Mouse (Mus musculus) midbrain, embryonic 12.5 days (tissue): ENCODE data around the gene Heg1. TPM values are rescaled to one million over a fixed set of nuclear protein-coding genes. Genes with fewer than 3 reads are reported as not detected.

Experiments used
- ATAC-seq: fragments of 200-750 bp; cut with Nextera tagmentation; 2 replicates; pipeline ENCODE4 v1.8.0; 2017; ENCODE audit warnings: low read depth, moderate TSS enrichment, moderate library complexity; ENCODE audit not compliant: low FRiP score
- H3K27ac ChIP-seq: fragments of 300-500 bp; sonication (generic); replicated peaks from 2 replicates; pipeline ENCODE4 v1.5.1; 2016; ENCODE audit warnings: mild to moderate bottlenecking
- H3K27me3 ChIP-seq: fragments of 300-500 bp; sonication (generic); 2 replicates; pipeline ENCODE4 v1.6.1; 2016; ENCODE audit warnings: mild to moderate bottlenecking
- H3K36me3 ChIP-seq: fragments of 300-500 bp; sonication (generic); 2 replicates; pipeline ENCODE4 v1.6.1; 2016
- H3K4me1 ChIP-seq: fragments of 300-500 bp; sonication (generic); 2 replicates; pipeline ENCODE4 v1.6.1; 2016
- H3K4me2 ChIP-seq: fragments of 300-500 bp; sonication (generic); replicated peaks from 2 replicates; pipeline ENCODE4 v1.6.1; 2016; ENCODE audit warnings: mild to moderate bottlenecking, moderate library complexity
- H3K4me3 ChIP-seq: fragments of 300-500 bp; sonication (generic); 2 replicates; pipeline ENCODE4 v1.5.1; 2016; ENCODE audit warnings: mild to moderate bottlenecking
- H3K9ac ChIP-seq: fragments of 300-500 bp; sonication (generic); replicated peaks from 2 replicates; pipeline ENCODE4 v1.6.1; 2016; ENCODE audit warnings: mild to moderate bottlenecking, moderate library complexity
- H3K9me3 ChIP-seq: fragments of 300-500 bp; sonication (generic); 2 replicates; pipeline ENCODE4 v1.6.1; 2016; ENCODE audit warnings: mild to moderate bottlenecking
- WGBS: fragments of 180-500 bp; shearing (Covaris S2); methylation state at CpG from one replicate; pipeline ENCODE4 v1.1.7; 2016; 5-methylcytosine and 5-hydroxymethylcytosine counted together
- polyA plus RNA-seq: library from polyadenylated mRNA; unstranded; fragments of >200 nt; fragmentation: Nextera tagmentation; extraction: Ambion mirVana; gene quantifications from 2 replicates; pipeline ENCODE4 v1.2.1, GENCODE M21; 2016

The Heg1 gene
- polyA plus RNA-seq, 1 experiment from 2014 or later: 34.1 TPM

GRCm38 (mm10) chr16:33785092-33785704 is 101.0 kb downstream of the Heg1 start:
- whole genome bisulfite sequencing: 80% methylated on average over 8 of the region's 8 CpGs
- Histone ChIP-seq H3K4me1 (no peaks in the 10 kb centered on the region), H3K4me3 (no peak overlapping the region), H3K9ac (no peak overlapping the region), H3K27ac (no peak overlapping the region), H3K27me3 (no peaks in the 10 kb centered on the region), H3K4me2 (no peak overlapping the region), H3K36me3 (no peaks in the 10 kb centered on the region), H3K9me3 (no peaks in the 10 kb centered on the region)
- ATAC-seq: no peak

GRCm38 (mm10) chr16:33786657-33787390 is 102.7 kb downstream of the Heg1 start:
- H3K9ac ChIP-seq: no peak overlapping the region
- H3K4me2 ChIP-seq: no peak overlapping the region
- ATAC-seq: no peak
- H3K4me1 ChIP-seq: no peaks in the 10 kb centered on the region
- H3K27ac ChIP-seq: no peak overlapping the region
- H3K27me3 ChIP-seq: no peaks in the 10 kb centered on the region
- no peaks in the 10 kb centered on the region for H3K36me3 ChIP-seq
- 82% methylated on average over 7 of the region's 7 CpGs for WGBS
- H3K4me3 ChIP-seq: no peak overlapping the region
- no peaks in the 10 kb centered on the region for H3K9me3 ChIP-seq

GRCm38 (mm10) chr16:33793846-33794791 is 109.9 kb downstream of the Heg1 start, which contains the start of gene Muc13:
Muc13 (plus strand) TSS chr16:33794037.
- WGBS: 89% methylated on average over 10 of the region's 10 CpGs
- no peak for ATAC-seq
- Histone ChIP-seq H3K4me3 (no peak within 1 kb of the TSS), H3K4me1 (no peaks in the 10 kb centered on the region), H3K4me2 (no peak within 1 kb of the TSS), H3K27ac (no peak within 1 kb of the TSS), H3K27me3 (no peaks in the 10 kb centered on the region), H3K36me3 (no peaks in the 10 kb centered on the region), H3K9me3 (no peaks in the 10 kb centered on the region), H3K9ac (no peak within 1 kb of the TSS)

- Histone ChIP-seq H3K9me3 (no peaks in the 10 kb centered on the region), H3K4me3 (no peak overlapping the region), H3K9ac (no peak overlapping the region), H3K36me3 (no peaks in the 10 kb centered on the region), H3K4me2 (no peak overlapping the region), H3K27me3 (no peaks in the 10 kb centered on the region), H3K27ac (no peak overlapping the region), H3K4me1 (no peaks in the 10 kb centered on the region)
- no peak for ATAC-seq
- WGBS: 86% methylated on average over 4 of the region's 4 CpGs
These were observed 110.9 kb downstream of the Heg1 start for GRCm38 (mm10) chr16:33795106-33795505.

DNA sequence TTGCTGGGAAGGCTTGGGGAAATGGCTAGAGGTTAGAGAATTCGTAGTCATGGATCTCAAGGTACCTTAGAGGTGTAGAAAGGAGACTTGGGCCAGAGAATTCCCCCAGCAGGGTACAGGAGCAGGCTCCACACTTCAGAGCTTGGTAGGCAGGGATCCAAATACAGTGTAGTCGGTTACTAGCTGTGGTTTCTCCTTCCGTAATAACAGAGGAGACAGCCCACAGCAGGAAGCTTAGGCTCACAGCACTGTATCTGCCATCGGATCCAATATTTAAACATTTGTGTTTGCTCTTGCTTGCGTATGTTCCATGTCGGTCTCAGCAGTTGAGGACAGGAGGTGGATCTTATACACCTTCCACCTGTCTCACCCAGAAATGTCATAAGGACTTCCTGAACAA is 111.7 kb downstream of the Heg1 start:
- Histone ChIP-seq H3K27ac (no peak overlapping the region), H3K9ac (no peak overlapping the region), H3K36me3 (no peaks in the 10 kb centered on the region), H3K4me3 (no peak overlapping the region), H3K9me3 (no peaks in the 10 kb centered on the region), H3K4me1 (no peaks in the 10 kb centered on the region), H3K4me2 (no peak overlapping the region), H3K27me3 (no peaks in the 10 kb centered on the region)
- WGBS: 89% methylated on average over 6 of the region's 6 CpGs
- no peak for ATAC-seq

DNA sequence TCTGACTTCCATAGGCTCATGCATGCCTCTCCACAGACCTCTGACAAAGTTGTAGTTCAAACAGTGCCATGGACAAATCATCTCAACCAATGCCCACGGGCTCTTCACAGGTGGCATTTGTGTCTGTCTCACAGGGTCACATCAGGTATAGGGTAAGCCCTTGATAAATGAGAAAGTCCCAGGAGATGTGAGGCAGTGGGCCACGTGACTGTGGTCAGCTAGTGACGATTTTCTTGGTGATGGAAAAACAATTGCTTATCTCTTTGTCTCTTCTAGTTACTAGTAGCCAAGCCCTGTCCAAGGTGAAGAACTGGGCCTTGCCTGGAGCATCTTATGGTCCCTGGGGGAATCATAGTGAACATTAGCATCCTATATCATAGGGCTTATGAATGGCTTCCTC is 112.6 kb downstream of the Heg1 start:
- no peak for ATAC-seq

DNA sequence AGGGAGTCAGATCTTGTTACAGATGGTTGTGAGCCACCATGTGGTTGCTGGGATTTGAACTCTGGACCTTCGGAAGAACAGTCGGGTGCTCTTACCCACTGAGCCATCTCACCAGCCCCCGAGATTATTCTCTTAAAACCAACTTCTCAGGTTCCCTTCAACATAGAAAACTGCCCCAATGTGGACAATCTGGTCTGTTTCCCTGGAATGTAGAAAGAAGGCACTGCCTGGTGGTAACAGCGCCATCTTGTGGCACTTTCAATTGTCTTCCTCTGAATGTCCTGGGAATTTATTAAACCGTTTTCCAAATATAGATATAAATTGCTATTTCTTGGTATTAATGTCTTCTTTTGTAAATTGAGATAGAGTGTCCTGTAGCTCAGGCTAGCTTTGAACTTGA is 113.7 kb downstream of the Heg1 start:
- H3K4me3 ChIP-seq: no peak overlapping the region
- no peak overlapping the region for H3K27ac ChIP-seq
- WGBS: 50% methylated on average over 5 of the region's 5 CpGs
- H3K4me1 ChIP-seq: no peaks in the 10 kb centered on the region
- ATAC-seq: no peak
- H3K36me3 ChIP-seq: no peaks in the 10 kb centered on the region
- H3K9me3 ChIP-seq: no peaks in the 10 kb centered on the region
- H3K4me2 ChIP-seq: no peak overlapping the region
- no peak overlapping the region for H3K9ac ChIP-seq
- H3K27me3 ChIP-seq: no peaks in the 10 kb centered on the region

More for the DNA sequence above, 112.6 kb downstream of the Heg1 start:
- Histone ChIP-seq H3K9ac (no peak overlapping the region), H3K4me1 (no peaks in the 10 kb centered on the region), H3K4me3 (no peak overlapping the region), H3K4me2 (no peak overlapping the region), H3K9me3 (no peaks in the 10 kb centered on the region), H3K36me3 (no peaks in the 10 kb centered on the region), H3K27me3 (no peaks in the 10 kb centered on the region), H3K27ac (no peak overlapping the region)
- WGBS: 90% methylated on average over 3 of the region's 3 CpGs

DNA sequence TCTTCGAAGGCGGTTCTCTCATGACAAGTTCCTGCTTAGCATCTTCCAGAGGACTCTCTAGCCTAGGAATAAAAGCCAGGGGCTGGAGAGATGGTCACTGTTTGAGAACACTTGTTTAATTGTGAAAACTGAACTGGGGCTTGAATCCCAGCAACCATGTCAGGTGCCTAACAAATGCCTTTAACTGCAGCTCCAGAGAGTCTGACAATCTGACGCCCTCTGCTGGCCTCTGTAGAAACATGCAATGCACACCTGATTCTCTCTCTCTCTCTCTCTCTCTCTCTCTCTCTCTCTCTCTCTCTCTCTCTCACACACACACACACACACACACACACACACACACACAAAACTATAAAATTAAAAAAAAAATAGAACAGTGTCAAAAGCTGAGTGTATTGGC is 125.8 kb downstream of the Heg1 start:
- 65% methylated on average over 3 of the region's 3 CpGs for WGBS
- Histone ChIP-seq H3K9me3 (no peaks in the 10 kb centered on the region), H3K27me3 (no peaks in the 10 kb centered on the region), H3K36me3 (no peaks in the 10 kb centered on the region), H3K4me3 (no peak overlapping the region), H3K9ac (no peak overlapping the region), H3K4me1 (no peaks in the 10 kb centered on the region), H3K27ac (no peak overlapping the region), H3K4me2 (no peak overlapping the region)
- ATAC-seq: no peak

- Histone ChIP-seq H3K4me1 (no peaks in the 10 kb centered on the region), H3K9me3 (no peaks in the 10 kb centered on the region), H3K27ac (no peak overlapping the region), H3K4me3 (no peak overlapping the region), H3K9ac (no peak overlapping the region), H3K27me3 (peaks cover 6% of the 10 kb centered on the region; the same call in 1 of the 2 replicates), H3K4me2 (no peak overlapping the region), H3K36me3 (no peaks in the 10 kb centered on the region)
- 88% methylated on average over 7 of the region's 7 CpGs for WGBS
- no peak for ATAC-seq
These were observed 134.4 kb downstream of the Heg1 start for GRCm38 (mm10) chr16:33818413-33819165.

DNA sequence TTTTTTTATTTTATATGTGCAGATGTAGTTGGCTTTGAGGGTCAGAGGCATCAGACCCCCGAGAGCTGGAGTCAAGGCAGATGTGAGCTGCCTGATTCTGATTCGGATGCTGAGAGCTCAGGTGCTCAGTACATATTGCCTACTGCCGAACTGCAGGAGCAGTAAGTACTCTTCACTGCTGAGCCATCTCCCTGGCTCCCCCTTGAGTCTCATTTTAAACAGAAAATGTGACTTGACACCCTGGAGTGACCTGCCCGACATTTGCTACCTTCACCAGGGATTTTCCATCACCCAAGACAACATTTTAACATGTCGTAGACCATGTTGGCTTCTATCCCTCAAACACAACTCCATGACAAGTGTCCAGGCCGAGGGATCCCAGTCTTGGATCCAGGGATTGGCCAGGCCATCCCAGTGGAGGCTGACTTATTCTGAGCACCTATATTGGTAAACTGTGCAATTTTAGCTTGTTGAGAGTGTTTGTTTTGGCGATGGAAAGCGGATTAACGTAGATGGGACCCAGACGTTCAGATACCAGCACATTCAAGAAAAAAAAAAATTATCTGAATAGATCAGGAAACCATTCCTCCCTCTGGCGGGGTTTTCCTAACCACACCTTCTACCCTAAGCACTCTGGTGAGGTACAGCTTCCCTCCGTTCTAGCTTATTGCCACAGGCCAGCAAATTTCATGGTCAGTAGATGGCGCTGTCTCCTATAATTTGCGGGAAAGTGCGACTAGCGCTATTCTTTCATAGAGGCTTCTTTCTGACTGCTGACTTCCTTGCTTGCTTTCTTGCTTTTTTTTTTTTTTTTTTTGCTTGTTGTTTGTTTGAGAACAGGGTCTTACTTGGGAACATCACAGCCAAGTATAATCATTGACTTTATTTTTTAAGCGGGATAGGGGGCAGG is 136.4 kb downstream of the Heg1 start:
- Histone ChIP-seq H3K4me2 (no peak overlapping the region), H3K27ac (no peak overlapping the region), H3K27me3 (peaks cover 6% of the 10 kb centered on the region; the same call in 1 of the 2 replicates), H3K9me3 (no peaks in the 10 kb centered on the region), H3K4me1 (0 out of 2 replicates have a peak, but pooled peaks cover 4% of the 10 kb centered on the region), H3K9ac (no peak overlapping the region), H3K36me3 (no peaks in the 10 kb centered on the region), H3K4me3 (no peak overlapping the region)
- ATAC-seq: peak; percentile 34; the same call in 1 of the 2 replicates
- 20% methylated on average over 17 of the region's 17 CpGs for WGBS
